Mouse (Mus musculus): ENCODE results near the gene Adarb2.

DNA sequence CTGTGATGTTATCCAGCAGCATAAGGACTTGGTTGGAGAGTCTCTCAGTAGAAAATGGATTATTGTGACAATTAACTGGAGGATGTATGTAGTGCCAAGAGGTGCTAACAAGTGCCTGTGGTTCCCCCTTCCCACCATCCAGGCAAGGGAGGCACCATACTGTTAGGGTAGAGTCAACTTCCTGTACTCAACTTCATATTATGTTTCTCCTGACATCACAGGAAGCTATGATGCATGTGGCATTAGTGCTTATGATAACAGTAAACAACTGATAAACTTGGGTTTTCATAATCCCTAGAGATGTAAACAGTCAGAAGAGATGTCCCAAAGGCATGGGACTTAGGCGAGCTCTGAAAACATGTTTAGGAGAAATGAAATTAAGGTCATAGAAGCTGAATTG lies 414.0 kb downstream of the Adarb2 start:
- TF ChIP-seq CTCF (IDR thresholded peaks at IDR 0.05; ENCODE audit: borderline replicate concordance, insufficient read depth, low read depth, low read length) (no peak), POLR2A (IDR thresholded peaks at IDR 0.05; ENCODE audit: borderline replicate concordance, insufficient read depth, low read length) (no peak)
